Mouse (Mus musculus) large intestine, adult 2 months (tissue): Measurements from ENCODE around the gene Fut11. TPM values are rescaled to one million over a fixed set of nuclear protein-coding genes. Genes with fewer than 3 reads are reported as not detected.
A peak's percentile ranks its signal among the peaks of the same experiment; 100 is the strongest.

Experiments
- DNase-seq: peaks from one replicate; pipeline ENCODE4 v3.0.0-alpha.2; 2012; ENCODE audit warnings: low read depth, low spot score
- WGBS: fragments of 180-500 bp; shearing (Covaris S2); methylation state at CpG from one replicate; pipeline ENCODE4 v1.1.7; 2018; 5-methylcytosine and 5-hydroxymethylcytosine counted together
- polyA plus RNA-seq: library from polyadenylated mRNA; depleted of rRNA; stranded (reverse); fragments of >200 nt; gene quantifications from 2 replicates; pipeline ENCODE4 v1.2.3, GENCODE M21; 2012

The Fut11 gene
- polyA plus RNA-seq, 1 experiment = 4.2 TPM

GRCm38 (mm10) chr14:20707201-20708190 lies 12.7 kb downstream of the Fut11 start, which contains the start of gene Zswim8:
Zswim8 (plus strand) TSS chr14:20707552.
- DNase-seq = peak; percentile 83
- WGBS = under 1% methylated on average over 79 of the region's 80 CpGs

- DNase-seq = no peak
- WGBS = 2% methylated on average over 10 of the region's 10 CpGs
These were observed 13.5 kb downstream of the Fut11 start for GRCm38 (mm10) chr14:20708239-20708638.

- no peak for DNase-seq
These were observed 19.1 kb downstream of the Fut11 start for GRCm38 (mm10) chr14:20713832-20714231.

GRCm38 (mm10) chr14:20718443-20718842 lies 23.7 kb downstream of the Fut11 start:
- 90% methylated on average over 10 of the region's 10 CpGs for WGBS
- DNase-seq = no peak

More at GRCm38 (mm10) chr14:20713832-20714231, 19.1 kb downstream of the Fut11 start:
- 60% methylated on average over 11 of the region's 11 CpGs for WGBS

GRCm38 (mm10) chr14:20719767-20720166 lies 25.0 kb downstream of the Fut11 start:
- WGBS = 92% methylated on average over 12 of the region's 12 CpGs
- DNase-seq = no peak

GRCm38 (mm10) chr14:20721371-20721770 lies 26.6 kb downstream of the Fut11 start:
- no peak for DNase-seq
- WGBS = 79% methylated on average over 4 of the region's 4 CpGs

- DNase-seq = no peak
- WGBS = 92% methylated on average over 12 of the region's 12 CpGs
These were observed 28.2 kb downstream of the Fut11 start for GRCm38 (mm10) chr14:20723006-20723405.

- WGBS = 9% methylated on average over 5 of the region's 5 CpGs
- no peak for DNase-seq
These were observed 29.3 kb downstream of the Fut11 start for GRCm38 (mm10) chr14:20724043-20724442.

- 62% methylated on average over 6 of the region's 6 CpGs for WGBS
These were observed 31.0 kb downstream of the Fut11 start for GRCm38 (mm10) chr14:20725660-20726339.

GRCm38 (mm10) chr14:20729871-20730270 lies 35.1 kb downstream of the Fut11 start:
- no peak for DNase-seq
- 89% methylated on average over 9 of the region's 9 CpGs for WGBS

More at GRCm38 (mm10) chr14:20725660-20726339, 31.0 kb downstream of the Fut11 start:
- DNase-seq = no peak

- 88% methylated on average over 9 of the region's 9 CpGs for WGBS
- no peak for DNase-seq
These were observed 36.3 kb downstream of the Fut11 start for GRCm38 (mm10) chr14:20730853-20731602.

GRCm38 (mm10) chr14:20733041-20733951 lies 38.5 kb downstream of the Fut11 start:
- WGBS = 25% methylated on average over 12 of the region's 12 CpGs
- no peak for DNase-seq

GRCm38 (mm10) chr14:20733952-20734774 lies 39.4 kb downstream of the Fut11 start, which contains the start of gene Ndst2:
Ndst2 (minus strand) TSS chr14:20734562.
- under 1% methylated on average over 80 of the region's 81 CpGs for WGBS
- DNase-seq = peak; percentile 58

GRCm38 (mm10) chr14:20735052-20735451 lies 40.3 kb downstream of the Fut11 start:
- DNase-seq = no peak
- WGBS = 59% methylated on average over 2 of the region's 2 CpGs

GRCm38 (mm10) chr14:20735892-20736390 lies 41.2 kb downstream of the Fut11 start:
- WGBS = 66% methylated on average over 13 of the region's 13 CpGs
- DNase-seq = no peak

GRCm38 (mm10) chr14:20737306-20737705 lies 42.5 kb downstream of the Fut11 start:
- DNase-seq = no peak
- 12% methylated on average over 14 of the region's 14 CpGs for WGBS

- no peak for DNase-seq
- WGBS = 75% methylated on average over 8 of the region's 8 CpGs
These were observed 43.7 kb downstream of the Fut11 start for GRCm38 (mm10) chr14:20738511-20738910.

GRCm38 (mm10) chr14:20741301-20741700 lies 46.5 kb downstream of the Fut11 start:
- WGBS = 37% methylated on average over 9 of the region's 9 CpGs
- DNase-seq = no peak
